Mouse (Mus musculus) adrenal gland, postnatal 36 days (tissue): ENCODE measurements around the gene Ppm1l. TPM values are rescaled to one million over a fixed set of nuclear protein-coding genes. Genes with fewer than 3 reads are reported as not detected.
"Not testable (repeated sequence)": the region's sequence is repeated elsewhere in the genome, so short reads cannot be mapped to it uniquely, and the experiment has no call there.

Experiments
- DNase-seq, 2 experiments: peaks; one replicate each; pipeline ENCODE4 v3.0.0; 2021; ENCODE audit warnings: mixed read lengths in 1 of 2
- total RNA-seq, 2 experiments: library from RNA; stranded (reverse); gene quantifications; 2 replicates each; pipeline ENCODE4 v1.2.3; 2021

Ppm1l gene
- total RNA-seq, 2 experiments from 2014 or later = 13.5 to 15.9 TPM

DNA sequence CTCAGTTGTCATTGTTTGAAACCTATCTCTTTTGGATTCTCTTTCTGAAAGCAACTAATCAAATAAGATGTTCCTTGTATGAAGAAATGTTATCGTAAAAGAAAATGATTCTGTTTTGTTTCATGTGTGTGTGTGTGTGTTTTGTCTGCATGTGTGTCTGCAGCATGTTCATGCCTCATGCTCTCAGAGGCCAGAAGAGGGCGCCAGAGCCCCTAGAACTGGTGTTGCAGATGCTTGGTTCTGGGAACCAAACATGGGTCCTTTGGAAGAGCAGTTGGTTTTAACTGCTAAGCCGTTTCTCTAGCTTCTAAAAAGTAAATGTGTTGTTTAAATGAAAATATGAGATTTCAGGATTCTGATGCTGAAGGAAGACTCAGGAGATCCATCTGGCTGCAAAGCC is 56.1 kb downstream of the Ppm1l start:
- no peak for DNase-seq

GRCm38 (mm10) chr3:69373544-69374306 is 57.1 kb downstream of the Ppm1l start:
- DNase-seq = no peak

- no peak for DNase-seq
Observed at GRCm38 (mm10) chr3:69374538-69374937, 57.9 kb downstream of the Ppm1l start.

DNA sequence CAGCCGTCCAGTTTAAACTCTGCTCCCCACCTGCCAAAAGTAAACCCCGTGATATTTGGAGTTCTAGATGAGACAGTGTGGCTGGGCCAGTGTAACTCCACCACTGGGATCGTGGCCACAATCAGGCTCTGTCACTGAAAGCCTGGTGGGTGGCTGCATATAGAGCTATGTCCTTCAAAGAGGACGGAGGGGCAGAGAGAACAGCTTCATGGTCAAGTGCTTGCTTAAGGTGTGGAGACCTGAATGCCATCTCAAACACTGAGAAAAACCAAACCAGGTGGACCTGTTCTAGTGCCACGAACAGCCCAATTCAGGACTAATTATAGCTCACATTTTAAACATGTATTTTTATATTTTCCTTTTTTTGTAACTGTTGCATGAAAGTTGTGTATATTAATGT is 58.3 kb downstream of the Ppm1l start:
- no peak for DNase-seq

DNA sequence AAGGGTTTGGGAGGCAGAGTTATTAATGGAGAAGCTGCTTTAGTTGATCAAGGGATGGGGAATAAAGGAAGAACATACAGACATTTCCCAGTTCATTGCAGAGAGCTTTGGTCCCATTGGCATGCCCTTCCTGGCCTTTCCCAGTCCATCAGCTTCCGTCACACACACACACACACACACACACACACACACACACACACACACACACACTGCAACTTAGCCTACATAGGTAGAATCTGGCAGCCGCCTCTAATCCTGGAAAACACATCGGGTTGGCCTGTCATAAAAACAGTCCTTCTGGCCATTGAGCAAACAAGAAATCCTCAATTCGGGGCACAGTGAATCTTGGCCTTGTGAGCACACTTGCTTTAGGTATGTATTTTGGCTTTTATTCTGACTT is 64.6 kb downstream of the Ppm1l start:
- no peak for DNase-seq

GRCm38 (mm10) chr3:69391834-69392233 is 75.2 kb downstream of the Ppm1l start:
- not testable (repeated sequence) for DNase-seq

DNA sequence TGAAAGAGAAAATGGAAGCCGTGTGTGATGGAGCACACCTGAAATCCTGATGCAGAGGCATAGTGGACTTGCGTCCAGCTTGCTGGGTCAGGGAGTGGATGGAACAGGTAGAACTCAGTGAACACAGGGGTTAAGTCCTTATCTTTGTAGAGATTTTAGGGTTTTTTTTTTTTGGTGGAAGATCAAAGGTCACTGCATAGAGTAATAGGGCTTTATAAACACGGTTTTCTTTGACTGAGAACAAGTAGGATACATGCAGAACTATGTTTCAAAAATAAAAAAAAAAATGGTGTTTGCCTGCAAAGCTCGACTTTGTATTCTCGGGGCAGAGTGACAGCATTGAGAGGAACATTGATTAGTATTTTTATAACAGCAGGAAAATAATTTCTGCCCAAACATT is 75.6 kb downstream of the Ppm1l start:
- no peak for DNase-seq

DNA sequence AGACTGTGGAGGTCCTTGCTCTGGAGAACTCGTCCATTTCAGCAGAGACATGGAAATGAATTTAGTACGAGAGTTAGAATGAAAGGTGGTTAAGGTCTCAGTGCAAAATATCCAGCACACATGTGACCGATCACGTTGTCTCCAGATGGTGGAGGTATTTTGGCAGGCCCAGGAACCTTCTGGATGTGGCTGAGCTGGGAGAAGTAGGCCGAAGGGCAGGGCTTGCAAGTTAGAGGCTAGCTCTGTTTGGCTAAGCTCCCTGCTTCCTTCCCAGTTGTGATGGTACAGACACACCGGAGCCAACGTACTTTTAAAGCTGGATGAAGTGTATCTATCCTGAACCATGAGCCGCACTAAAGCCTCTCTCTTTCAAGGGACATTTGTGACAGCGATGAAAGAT is 76.4 kb downstream of the Ppm1l start:
- DNase-seq = peak in 1 of 2 experiments; percentile 29

DNA sequence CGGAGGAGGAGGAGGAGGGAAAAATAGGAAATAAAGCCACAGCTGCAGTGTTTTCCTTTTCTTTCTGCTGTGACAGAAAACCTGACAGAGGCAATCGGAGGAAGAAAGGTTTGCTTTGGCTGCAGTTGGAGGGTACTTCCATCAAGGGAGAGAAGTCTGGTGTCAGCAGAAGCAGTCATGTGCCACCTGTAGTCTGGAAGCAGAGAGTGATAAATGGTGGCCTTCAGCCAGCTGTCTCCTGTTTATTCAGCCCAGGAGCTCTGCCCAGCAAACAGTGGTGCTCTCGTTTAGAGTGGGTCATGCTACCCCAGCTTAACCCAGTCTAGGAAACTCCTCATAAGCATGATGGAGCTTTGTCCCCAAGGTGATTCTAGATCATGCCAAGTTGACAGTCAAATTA is 77.3 kb downstream of the Ppm1l start:
- DNase-seq = peak in 1 of 2 experiments; percentile 18

GRCm38 (mm10) chr3:69395084-69395483 is 78.4 kb downstream of the Ppm1l start:
- no peak for DNase-seq

GRCm38 (mm10) chr3:69397733-69398132 is 81.1 kb downstream of the Ppm1l start:
- DNase-seq = peak in 1 of 2 experiments; percentile 12

DNA sequence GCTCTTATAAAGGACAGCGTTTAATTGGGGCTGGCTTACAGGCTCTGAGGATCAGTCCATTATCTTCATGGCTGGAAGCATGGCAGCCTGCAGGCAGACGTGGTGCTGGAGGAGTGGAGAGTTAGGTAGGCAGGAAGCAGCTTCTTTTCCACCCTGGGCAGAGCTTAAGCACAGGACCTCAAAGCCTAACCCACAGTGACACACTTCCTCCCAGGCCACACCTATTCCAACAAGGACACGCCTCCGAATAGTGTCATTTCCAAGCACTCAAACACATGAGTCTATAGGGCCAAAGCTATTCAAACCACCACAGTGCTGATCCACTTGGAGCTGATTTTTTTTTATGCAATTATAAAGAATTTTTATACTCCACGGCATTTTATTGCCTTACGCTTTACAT is 82.7 kb downstream of the Ppm1l start:
- DNase-seq = no peak

- no peak for DNase-seq
Observed at GRCm38 (mm10) chr3:69403196-69403595, 86.5 kb downstream of the Ppm1l start.

DNA sequence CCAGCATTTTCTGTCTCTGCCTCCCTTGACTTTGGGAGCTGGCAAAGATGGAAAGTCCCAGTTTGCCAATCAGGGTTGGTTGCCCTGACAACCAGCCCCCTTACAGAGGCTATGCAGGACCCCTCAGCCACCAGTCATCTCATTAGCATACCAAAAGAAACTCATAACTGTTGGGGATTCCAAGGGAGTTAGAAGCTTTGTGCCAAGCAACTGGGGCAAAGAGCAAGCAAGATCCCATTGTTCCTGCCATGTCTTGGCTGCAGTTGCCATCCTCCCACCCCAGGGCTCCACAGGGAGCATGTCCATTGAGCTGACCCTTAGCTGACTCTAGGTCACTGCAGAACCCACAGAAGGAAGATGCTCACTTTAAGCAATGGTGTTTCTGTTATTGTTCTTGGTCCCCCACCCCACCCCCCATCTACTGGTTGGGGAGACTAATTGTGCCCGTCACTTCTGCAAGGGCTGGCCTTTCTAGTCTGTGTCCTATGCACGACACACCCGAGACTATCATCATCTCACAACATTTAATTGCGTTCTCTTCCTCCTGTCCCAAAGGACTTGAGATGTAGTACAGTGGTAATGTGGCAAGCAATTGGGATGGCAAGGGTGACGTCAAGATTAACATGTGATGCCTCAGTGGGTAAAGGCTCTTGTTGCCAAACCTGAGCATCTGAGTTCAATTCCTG is 89.7 kb downstream of the Ppm1l start:
- no peak for DNase-seq

- DNase-seq = no peak
Observed at GRCm38 (mm10) chr3:69408064-69408463, 91.4 kb downstream of the Ppm1l start.

DNA sequence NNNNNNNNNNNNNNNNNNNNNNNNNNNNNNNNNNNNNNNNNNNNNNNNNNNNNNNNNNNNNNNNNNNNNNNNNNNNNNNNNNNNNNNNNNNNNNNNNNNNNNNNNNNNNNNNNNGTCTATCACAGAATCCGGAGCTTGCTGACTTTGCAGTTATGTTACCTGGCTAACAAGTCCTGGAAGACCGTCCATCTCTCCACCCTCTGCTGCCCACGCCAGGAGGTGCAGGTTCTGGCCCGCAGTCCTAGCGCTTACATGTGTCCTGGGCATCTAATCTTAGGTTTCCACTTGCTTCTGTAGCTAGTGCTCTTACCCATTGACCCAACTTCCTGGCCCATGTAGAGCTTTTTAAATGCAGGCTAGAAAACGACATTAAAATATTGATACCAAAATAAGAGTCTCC is 99.5 kb downstream of the Ppm1l start:
- no peak for DNase-seq

- no peak for DNase-seq
Observed at GRCm38 (mm10) chr3:69422741-69423140, 106.1 kb downstream of the Ppm1l start.

DNA sequence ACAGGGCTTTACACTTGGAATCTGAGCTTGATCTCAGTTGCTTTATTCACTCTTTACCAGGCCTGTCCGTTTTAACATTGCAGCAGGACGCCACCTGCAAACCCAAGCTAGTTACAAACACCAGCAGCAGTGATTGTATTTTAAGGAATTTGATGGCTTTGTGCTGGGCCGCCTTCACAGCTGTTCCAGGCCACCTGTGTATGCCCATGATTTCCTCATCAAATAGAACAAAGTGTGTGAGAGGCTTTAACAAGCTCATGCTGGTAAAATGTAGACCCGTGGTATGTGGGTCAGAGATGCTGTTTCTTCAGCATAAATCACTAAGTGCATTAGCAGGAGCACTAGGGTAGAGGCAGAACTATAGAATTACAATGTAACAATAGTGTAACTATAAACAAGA is 106.7 kb downstream of the Ppm1l start:
- DNase-seq = no peak

- not testable (repeated sequence) for DNase-seq
Observed at GRCm38 (mm10) chr3:69424781-69425180, 108.1 kb downstream of the Ppm1l start.

- DNase-seq = no peak
Observed at GRCm38 (mm10) chr3:69427259-69427658, 110.6 kb downstream of the Ppm1l start.

GRCm38 (mm10) chr3:69428221-69428620 is 111.6 kb downstream of the Ppm1l start:
- no peak for DNase-seq

DNA sequence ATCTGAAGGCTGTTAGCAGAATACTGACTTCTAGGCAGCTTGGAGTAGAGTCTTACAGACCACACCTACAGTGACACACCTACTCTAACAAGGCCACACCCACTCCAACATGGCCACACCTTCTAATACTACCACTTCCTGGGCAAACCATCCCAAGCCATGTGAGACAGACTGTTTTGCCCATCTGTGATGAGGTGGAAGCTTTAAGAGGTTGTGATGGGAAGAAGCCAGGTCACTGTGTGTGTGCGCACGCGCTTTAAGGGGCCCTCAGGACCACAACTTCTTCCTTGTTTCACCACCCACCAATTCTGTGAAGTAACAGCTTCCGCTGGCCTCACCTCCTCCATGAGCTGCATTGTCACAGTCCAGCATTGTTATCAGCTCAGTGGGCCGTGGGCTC is 112.7 kb downstream of the Ppm1l start:
- no peak for DNase-seq

GRCm38 (mm10) chr3:69433580-69433979 is 116.9 kb downstream of the Ppm1l start:
- DNase-seq = no peak
